Mouse (Mus musculus) erythroid progenitor cell, adult 5-6 weeks (primary cell): ENCODE results near the gene Cpn2. TPM values are rescaled to one million over a fixed set of nuclear protein-coding genes. Genes with fewer than 3 reads are reported as not detected.

Experiments used
- ATAC-seq: replicated peaks from 2 replicates; pipeline ENCODE4 v1.8.0; 2016; ENCODE audit warnings: moderate number of reproducible peaks, mild to moderate bottlenecking, moderate TSS enrichment, inconsistent platforms; ENCODE audit not compliant: poor library complexity, low FRiP score, severe bottlenecking
- total RNA-seq, 2 experiments: library from RNA; stranded (forward) in 1 of 2; stranded (reverse) in 1 of 2; fragments of 150-400 nt in 1 of 2; fragments of 186-747, 209-891 nt in 1 of 2; gene quantifications; 2 replicates each; pipeline versions ENCODE4 v1.2.3 to v1.2.4; 2015 to 2017; ENCODE audit warnings: low replicate concordance in 2 of 2

The Cpn2 gene
- total RNA-seq, 2 experiments from 2014 or later, result not detected

DNA sequence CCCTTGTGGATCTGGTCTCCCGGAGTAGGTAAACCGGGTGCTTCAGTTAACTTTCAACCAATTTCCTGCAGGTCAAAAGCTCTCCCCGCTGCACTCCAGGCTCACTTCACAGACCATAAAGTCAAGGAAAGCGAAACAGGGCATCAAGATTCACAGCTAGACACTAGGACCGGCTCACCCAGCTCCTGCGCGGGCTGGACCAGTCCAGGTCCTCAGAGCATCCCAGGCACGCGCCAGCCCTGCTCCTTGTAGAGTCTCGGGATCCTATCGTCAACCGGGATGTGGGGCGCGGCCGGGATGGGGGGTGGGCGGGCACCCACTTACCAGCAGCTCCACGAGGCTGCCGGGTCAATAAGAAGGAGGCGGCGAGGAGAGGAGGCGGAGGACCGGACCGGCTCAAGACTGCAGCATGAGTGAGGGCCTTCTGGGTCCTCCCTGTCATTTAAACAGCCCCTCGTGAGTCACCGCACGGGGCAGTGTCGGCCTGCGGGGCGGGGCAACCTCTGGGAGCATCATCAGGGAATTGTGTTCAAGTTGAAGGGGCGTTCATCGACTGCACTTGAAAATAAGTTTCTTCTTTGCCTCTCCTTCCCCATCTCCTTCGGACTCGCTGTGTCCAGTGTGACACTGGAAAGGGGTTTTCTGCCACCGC is 15.7 kb upstream of the Cpn2 start, which contains the start of gene Lrrc15:
Lrrc15 (minus strand) TSS at position 413 of the 652 bp plus-strand sequence.
- no peak for ATAC-seq

- no peak for ATAC-seq
These were observed 13.5 kb upstream of the Cpn2 start for GRCm38 (mm10) chr16:30280676-30281297.

DNA sequence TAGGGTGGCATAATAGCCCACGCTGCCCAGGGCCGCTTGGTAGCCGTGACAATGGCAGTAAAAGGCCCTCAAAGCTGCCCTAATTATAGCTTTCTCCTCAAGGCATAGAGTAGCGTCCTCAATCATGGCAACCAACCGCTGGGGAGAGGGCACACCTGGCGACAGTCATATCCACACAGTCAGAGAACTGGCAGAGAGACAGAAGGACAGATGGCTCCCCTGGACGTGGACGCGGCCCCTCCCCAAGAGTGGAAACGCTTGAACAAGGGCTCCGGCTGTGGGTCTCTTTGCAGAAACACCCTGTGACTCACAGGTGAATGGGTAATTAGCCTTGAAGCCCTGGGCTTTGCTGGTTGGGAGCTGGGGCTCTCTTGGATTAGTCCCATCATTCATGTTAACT is 11.1 kb upstream of the Cpn2 start:
- ATAC-seq, result no peak

DNA sequence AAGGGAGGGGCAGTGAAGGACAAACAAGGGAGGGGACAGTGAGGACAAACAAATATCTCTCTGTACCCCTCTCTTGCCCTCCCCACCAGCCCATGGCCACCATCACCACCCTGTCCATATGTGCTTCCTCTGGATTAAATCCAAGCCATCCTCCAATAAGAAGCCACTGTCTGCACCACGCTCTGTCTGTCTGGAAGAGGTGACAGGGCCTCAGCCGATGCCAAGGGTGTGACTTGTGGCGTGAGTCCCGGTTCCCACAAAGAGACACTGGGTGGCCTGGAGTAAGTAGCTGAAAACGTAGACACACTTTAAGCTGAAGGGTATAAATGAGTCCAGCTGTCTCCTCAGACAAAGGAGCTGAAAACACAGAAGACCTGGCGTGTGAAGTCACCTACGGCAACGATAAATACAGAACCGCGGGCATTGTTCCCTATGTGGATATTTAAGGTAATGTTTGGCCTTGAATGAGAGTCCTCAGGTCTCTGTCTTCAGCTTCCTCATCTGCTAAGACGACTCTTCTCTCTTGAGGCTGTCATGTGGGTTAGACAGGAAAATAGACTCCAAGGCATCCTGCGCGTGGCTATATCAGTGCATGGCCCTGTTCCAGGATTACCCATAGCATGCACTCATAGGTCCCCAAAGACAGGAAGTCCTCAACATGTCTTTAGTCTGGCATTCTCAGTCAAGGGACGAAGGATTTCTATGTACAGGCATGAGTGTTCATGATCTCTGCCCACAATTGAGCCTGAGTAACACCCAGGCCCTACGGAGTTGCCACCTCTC is 8.4 kb upstream of the Cpn2 start:
- ATAC-seq, result no peak

- ATAC-seq, result no peak
These were observed 5.8 kb upstream of the Cpn2 start for GRCm38 (mm10) chr16:30273065-30273464.

GRCm38 (mm10) chr16:30271941-30272595 is 4.8 kb upstream of the Cpn2 start:
- ATAC-seq, result no peak

GRCm38 (mm10) chr16:30271223-30271761 is 4.0 kb upstream of the Cpn2 start:
- ATAC-seq, result no peak

- no peak for ATAC-seq
These were observed 738 bp downstream of the Cpn2 start for GRCm38 (mm10) chr16:30266561-30266960.

- ATAC-seq, result no peak
These were observed 1.7 kb downstream of the Cpn2 start for GRCm38 (mm10) chr16:30265611-30266010.

DNA sequence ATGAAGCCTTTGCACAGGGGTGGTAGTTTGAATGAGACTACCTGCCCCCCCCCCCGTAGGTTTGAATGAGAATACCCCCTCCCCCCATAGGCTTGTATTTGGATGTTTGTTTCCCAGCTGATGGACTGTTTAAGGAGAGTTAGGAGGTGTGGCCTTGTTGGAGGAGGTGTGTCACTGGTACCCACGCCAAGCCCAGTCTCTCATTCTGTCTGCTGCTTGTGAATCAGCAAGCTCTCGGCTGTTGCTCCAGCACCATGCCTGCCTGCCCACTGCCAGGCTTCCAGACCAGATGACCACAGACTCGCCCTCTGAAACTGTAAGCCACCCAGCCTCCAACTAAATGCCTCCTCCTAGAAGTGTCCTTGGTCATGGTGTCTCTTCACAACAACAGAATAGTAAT is 4.1 kb downstream of the Cpn2 start:
- no peak for ATAC-seq

- no peak; the same call in 1 of the 2 replicates for ATAC-seq
These were observed 4.6 kb downstream of the Cpn2 start for GRCm38 (mm10) chr16:30262664-30263063.

GRCm38 (mm10) chr16:30262157-30262556 is 5.1 kb downstream of the Cpn2 start:
- ATAC-seq, result no peak

DNA sequence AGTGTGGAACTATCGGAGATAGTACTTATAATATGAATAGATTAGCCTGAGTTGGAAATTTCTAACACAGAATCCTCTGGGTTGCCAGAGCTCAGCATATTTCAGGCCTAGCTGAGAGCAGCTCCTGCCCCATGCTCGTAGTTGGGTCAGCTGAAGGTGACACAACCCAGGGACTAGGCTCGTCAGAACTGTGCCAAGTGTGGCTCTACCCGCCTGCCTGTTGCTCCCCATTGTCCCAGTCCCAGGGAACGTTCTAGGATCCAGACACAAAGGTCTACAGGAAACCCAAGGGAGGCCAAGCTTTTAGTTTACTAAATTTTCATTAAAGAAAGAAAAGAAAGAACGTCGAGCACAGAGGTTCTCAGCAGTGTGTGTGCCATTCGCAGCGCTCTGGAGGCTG is 6.0 kb downstream of the Cpn2 start:
- ATAC-seq, result no peak

- no peak for ATAC-seq
These were observed 7.2 kb downstream of the Cpn2 start for GRCm38 (mm10) chr16:30260012-30260635.

GRCm38 (mm10) chr16:30259444-30259843 is 7.9 kb downstream of the Cpn2 start:
- no peak for ATAC-seq

GRCm38 (mm10) chr16:30258441-30258840 is 8.9 kb downstream of the Cpn2 start:
- ATAC-seq, result no peak

- ATAC-seq, result no peak
These were observed 9.6 kb downstream of the Cpn2 start for GRCm38 (mm10) chr16:30257718-30258117.

GRCm38 (mm10) chr16:30255061-30255460 is 12.2 kb downstream of the Cpn2 start:
- ATAC-seq, result no peak

DNA sequence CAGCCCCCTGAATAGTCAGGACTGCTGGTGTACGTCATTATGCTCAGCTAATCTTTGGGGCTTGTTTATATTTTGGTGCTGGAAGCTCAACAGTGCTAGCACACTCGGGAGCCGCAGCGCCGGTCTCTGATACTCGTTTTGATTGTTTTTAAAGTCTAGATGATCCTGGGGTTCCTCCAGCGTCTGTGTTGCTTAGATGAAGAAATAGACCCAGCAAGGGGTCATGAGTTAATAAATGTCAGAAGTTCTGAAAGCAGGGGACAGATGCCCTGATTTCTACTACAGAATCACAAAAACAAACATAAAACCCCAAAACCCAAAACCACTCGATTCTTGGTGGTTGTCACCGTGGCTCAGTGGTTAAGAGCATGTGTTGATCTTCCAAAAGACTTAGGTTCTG is 13.4 kb downstream of the Cpn2 start:
- no peak for ATAC-seq

DNA sequence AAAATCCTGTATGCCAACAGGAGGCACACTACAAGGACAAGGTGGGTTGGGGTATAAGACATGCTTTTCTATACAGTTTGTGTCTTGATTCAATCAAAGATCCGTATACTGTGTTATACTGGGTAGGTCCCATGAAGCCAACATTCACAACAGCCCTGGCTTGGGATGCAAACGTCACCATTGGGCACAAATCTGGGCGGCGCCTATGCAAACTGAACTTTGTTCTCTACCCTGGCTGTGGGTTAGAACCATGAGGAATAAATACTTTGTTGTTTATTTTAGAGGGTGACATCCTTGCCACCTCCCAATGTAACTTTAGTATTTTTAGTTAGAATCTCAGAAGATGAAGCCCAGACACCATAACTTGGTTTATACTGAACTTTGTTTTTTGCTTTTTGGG is 13.9 kb downstream of the Cpn2 start:
- no peak for ATAC-seq
